Mouse (Mus musculus): Measurements from ENCODE around the gene Cramp1l.
A peak's percentile ranks its signal among the peaks of the same experiment; 100 is the strongest.

Gene Cramp1l

GRCm38 (mm10) chr17:25015655-25016291 lies at the start of gene Cramp1l, which contains the start of gene Ift140:
Cramp1l (minus strand) TSS chr17:25015788.
Ift140 (plus strand) TSS chr17:25016085.
- DNase-seq, result peak; percentile 99

DNA sequence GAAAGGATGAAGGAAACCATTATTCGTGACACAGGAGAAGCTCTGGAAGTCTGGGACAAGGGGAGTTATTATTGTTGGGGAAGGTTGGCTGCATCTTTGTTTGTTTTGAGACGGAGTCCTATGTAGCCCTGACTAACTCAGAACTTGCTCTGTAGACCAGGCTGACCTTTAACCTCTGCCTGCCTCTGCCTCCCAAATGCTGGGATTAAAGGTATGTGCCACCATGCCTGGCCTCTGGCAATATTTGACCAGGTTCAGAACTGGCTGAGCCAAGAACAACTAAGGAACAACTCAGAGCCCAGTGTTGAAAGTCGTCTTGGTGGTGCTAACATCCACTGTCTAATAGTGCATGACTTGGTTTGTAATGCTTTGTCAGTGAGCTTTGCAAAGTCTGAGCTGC lies 49.6 kb upstream of the Cramp1l start:
- DNase-seq, result peak; percentile 45 to 54

DNA sequence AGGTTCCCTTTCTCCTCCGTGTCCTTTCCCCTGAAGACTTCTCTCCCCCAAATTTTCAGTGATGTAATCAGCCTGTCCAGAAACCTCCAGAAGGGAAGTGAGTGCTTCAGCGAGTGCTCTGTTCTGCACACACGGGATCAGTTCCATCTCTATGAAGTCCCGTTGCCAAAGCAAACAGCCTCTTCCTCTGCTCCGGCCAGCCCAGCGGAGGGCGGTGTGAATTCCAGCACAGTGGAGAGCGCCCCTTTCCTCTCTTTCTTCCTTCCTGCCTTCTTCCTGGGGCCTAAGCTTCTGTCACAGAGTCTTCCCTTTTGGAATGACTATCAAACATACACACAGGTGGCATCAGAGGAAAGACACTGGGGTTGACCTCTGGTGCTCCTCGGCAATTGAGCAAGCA lies 48.8 kb upstream of the Cramp1l start:
- DNase-seq, result peak; percentile 61 to 71

DNA sequence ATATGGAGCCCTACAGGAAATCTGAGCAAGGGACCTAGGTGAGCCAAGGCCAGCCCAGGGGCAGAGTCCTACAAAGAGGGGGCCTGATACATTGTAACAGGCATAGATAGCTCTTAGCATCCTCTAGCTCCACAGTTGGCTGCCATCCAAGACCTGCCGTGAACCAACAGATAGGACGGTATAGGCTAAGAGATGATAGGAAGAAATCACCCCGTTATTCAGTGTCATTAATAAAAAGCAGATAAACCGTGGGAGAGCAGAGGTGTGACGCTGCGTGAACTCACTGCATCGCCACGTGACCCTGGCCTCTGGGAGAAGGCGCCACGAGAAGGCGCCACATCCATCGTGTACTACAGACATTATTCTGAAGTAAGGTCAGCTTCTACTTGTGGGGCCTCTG lies 48.3 kb upstream of the Cramp1l start:
- no peak for DNase-seq

- no peak for DNase-seq
These were observed 47.7 kb upstream of the Cramp1l start for GRCm38 (mm10) chr17:25063261-25063660.

GRCm38 (mm10) chr17:25057041-25057440 lies 41.5 kb upstream of the Cramp1l start:
- DNase-seq, result no peak

- DNase-seq, result no peak
These were observed 37.7 kb upstream of the Cramp1l start for GRCm38 (mm10) chr17:25053274-25053673.

- no peak for DNase-seq
These were observed 31.6 kb upstream of the Cramp1l start for GRCm38 (mm10) chr17:25047143-25047542.

GRCm38 (mm10) chr17:25045281-25045680 lies 29.7 kb upstream of the Cramp1l start:
- no peak for DNase-seq

DNA sequence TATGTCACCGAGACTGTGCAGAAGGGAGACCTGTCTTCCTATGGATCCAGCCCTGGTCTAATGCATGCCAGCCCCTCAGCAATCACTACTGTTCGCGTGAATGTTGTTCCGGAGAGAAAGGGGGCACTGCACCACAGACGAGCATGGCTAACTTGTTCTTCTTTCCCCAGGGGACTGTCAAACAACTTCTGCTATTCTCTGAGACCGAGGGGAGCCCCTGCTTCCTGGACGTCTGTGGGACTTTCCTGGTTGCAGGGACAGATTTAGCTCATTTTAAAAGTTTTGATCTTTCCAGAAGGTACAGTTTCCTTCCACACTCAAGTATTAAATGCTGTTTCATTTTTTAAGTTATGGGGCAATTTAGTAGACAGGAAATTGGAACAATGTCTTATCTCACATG lies 29.3 kb upstream of the Cramp1l start:
- DNase-seq, result no peak

GRCm38 (mm10) chr17:25036183-25036582 lies 20.6 kb upstream of the Cramp1l start:
- no peak for DNase-seq

- DNase-seq, result peak; percentile 78 to 86
These were observed 924 bp upstream of the Cramp1l start for GRCm38 (mm10) chr17:25016292-25017132.

- peak; percentile 24 to 38 for DNase-seq
These were observed 582 bp downstream of the Cramp1l start for GRCm38 (mm10) chr17:25014841-25015570.

DNA sequence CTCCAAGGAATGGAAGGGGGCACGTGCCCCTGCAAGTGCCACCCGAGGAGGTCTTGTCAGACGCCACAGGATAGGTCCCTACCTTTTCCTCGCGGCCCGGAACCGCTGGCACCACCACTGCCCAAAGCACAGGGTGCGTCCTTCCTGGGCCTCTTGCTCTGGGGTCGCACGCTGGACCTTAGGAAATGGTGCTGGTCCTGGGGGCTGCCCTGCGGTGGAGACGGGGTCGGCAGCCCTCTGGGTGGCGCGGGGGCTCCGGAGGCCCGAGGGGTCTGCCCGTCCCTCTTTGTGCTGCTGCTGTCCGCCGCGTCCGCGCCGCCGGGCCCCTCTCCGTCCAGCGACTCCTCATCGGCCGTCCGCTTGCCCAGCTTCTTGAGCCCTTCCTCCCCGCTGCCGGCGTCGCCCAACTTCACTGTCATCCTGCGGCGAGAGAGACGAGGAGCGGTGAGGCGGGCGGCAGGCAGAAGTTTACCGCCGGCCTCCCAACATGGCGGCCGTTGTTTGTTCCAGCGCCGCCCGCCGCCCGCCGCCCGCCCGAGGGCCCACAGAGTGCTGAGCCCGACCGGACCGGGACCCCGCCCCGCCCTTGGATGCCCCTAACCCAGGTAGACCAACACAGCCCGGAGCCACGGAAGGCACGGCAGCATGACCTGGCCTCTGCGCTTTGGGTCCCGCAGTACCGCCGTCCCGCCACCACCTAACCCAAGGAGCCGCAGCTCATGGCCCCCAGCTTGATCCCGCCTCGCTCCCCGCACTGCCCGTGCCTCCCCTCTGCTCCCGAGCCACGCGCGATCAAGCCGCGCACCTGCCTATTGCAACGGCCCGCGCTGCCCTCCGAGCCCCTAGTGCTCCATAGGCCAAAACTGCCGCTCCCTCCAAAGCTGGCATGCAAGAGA lies 1.7 kb downstream of the Cramp1l start:
- DNase-seq, result peak; percentile 14 to 30

DNA sequence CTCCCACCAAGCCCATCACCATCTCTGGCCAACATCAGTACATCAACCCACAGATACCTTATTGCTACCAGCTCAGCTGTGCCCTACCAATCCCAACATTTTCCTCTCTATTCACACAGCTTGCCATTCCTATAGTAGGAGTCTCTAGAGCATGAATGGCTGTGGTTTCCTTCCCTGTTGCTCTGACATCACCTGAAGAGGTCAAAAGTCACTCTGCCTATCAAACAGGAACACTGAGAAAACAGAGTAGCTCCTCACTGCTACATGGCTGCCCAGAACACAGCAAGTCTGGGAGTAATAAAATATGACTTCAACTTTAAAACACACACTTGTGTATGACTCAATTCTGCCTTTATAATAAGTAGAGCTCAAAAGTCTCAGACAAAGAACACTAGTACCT lies 8.1 kb downstream of the Cramp1l start:
- no peak for DNase-seq

DNA sequence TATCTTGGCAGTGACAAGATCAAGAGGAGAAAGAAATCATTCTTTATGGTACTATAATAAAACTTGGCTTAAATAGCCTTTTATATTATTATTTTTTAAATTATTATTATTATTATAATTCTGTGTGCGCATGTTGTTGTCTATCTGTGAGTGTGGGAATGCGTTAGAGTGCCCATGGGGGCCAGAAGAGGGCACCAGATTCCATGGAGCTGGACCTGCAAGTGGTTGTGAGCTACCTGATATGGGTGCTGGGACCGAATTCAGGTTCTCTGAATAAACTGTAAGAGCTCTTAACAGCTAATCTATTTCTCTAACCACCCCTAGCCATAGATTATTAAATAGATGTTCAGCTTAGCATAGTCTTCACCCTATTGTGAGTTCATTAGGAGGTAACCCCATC lies 10.5 kb downstream of the Cramp1l start:
- no peak for DNase-seq

GRCm38 (mm10) chr17:24994721-24995120 lies 20.9 kb downstream of the Cramp1l start:
- DNase-seq, result no peak

DNA sequence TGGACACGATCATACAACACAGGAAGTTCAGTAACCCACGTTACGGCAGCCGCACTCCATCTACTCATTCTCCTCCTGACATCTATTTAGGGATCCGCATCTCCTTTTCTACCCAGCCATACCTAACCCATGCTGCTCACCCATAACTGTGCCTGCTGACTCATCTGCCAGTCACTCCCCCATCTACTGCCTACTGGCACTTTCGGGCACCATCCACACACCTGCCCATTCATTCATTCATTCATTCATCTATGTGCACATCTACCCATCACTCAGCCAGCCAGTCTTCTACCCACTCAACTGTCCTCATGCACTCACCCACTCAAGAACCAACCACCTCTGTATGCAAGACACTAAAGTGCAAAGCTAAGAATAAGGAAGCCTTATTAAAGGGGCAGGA lies 28.4 kb downstream of the Cramp1l start:
- DNase-seq, result no peak

DNA sequence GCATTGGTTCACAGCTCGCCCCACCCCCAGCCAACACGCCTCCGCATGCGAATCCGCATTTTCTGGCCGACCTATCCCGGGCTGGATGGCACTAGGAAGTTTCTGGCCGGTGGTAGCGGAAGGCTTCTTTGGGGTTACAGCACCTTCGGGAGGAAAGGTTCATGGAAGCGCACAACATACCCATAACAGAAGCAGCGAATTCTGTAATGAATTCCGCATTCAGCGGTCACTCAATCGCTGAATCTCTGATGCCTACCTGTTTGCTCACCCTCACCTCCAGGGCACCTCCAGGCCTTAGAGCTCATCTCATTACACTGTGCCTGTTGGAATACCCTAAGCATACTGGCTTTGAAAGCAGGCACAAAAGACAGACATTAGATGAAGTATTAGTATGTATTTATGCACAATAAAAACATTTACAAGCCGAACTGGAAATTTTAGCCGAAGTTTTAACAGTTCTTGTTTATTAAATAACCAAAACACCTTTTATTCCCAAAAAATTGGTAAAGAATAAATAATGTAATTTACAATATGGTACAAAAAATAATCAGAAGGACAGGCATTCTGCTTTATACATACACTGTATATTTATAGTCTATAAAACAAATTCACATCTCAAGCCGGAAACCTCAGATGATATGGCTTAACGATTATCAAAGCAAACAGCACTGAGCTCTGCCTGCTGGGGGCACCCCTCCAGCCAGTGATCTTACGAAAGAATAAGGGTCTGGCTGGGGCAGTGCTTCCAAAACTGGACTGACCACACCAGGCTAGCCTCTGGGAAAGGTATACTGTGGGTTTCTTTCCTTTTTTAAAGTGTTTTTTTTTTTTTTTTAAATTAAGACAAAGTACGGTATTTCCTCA lies 54.5 kb downstream of the Cramp1l start:
- no peak for DNase-seq

GRCm38 (mm10) chr17:24960135-24960851 lies 55.3 kb downstream of the Cramp1l start, which contains the start of gene Jpt2:
Jpt2 (minus strand) TSS chr17:24960689.
- peak; percentile 98 to 99 for DNase-seq

DNA sequence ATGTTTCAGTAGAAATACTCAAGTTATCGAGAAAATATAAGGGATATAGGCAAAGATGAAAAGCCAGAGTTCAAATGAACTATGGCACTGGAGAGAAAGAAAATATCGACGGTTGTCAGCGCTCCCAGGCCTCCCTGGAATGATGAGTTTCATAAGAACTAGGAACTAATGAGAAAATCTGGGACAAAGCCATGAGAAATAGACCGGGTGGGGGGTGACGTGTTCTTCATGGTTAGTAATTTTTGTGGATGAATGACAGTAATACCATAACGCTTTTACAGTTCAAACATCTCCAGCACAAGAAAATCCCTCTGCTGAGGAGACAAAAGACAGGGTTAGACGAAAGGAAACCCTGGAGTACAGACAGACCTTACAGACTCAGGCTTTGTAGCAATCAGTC lies 56.2 kb downstream of the Cramp1l start:
- DNase-seq, result no peak
